Mouse (Mus musculus): ENCODE measurements at regions not wholly inside any gene's neighbourhood (a gene's known extent, or its start where the extent isn't known, plus 50 kb on each side); places are given as distances from the start of the nearest gene placed in this dataset.

DNA sequence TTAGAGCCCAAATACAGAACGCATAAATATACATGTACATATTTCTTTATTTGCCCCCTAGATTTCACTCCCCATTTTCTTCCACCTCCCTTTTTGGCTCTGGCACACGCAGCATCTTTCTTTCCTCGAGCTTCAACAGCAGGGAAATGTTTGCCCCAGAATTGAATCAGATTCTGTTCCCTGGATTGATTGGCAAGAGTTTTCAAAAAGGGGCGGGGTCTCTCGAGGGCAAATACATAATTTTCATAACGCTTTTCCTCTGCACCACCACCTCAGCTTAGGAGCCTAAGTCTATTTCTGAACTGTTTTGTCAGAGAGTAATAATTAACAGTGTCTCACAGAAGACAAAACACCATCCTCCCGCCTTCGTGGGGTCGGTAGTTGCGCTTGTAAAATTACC is 283.9 kb upstream of the Gm765 start:
- DNase-seq (ENCODE audit: extremely low spot score in 1 of 2, low spot score in 1 of 2), result no peak

DNA sequence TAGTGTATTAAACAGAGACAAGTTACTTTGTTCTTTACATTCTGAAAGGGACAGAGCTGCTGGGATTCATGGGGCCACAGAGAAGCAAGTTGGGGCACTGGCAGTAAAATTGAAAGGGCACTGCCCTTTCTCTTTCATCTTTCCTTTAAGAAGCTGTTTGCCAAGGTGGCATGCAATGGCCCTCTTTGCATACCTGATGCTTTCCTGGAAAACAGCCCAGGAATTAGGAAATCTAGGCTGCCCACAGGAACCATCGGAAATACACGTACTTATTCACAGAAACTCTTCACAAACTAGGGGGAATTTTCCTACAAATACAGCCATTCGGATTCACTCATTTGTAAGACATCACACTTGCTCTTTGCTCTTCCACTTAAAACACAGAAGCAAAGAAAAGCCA is 278.3 kb upstream of the Gm765 start:
- DNase-seq (ENCODE audit: extremely low spot score in 1 of 2, low spot score in 1 of 2), result no peak

DNA sequence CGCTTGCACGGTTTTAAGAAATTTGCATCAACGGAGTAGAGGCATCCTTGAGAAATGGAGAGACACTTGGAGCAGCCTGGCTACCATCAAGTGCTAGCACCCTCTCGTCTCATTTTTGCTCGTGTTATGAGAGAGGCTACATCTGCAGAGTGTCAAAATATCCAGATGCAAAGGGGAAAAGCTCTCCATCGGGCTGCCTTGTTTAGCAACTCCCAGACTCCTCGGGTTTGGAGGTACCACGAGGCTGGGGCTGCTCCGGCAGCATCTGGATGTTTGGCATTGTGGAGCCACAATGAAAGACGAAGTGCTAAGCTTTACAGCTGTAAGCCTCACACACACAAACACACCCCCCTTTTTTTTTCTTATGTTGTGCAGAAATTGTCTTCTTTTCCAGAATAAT is 270.5 kb upstream of the Gm765 start:
- DNase-seq (ENCODE audit: extremely low spot score in 1 of 2, low spot score in 1 of 2), result no peak

DNA sequence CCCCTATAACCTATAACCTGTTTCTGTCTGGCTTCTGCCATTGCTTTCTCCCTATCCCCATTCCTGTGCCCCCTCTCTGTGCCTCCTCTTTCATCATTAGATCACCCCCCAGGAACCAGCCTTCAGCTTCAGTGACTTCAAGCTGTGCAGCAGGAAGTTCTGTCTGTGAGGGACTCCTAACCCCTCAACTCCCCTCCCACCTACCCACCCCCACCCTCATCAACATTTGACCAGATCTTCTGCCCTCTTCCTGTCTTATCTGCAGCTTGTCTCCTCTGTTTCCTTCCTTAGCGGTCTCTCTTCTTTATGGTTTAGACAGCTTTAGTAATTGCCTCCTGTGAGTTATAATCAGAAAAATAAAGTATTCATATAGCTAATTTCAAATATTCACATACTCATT is 266.6 kb upstream of the Gm765 start:
- DNase-seq (ENCODE audit: extremely low spot score in 1 of 2, low spot score in 1 of 2), result no peak

DNA sequence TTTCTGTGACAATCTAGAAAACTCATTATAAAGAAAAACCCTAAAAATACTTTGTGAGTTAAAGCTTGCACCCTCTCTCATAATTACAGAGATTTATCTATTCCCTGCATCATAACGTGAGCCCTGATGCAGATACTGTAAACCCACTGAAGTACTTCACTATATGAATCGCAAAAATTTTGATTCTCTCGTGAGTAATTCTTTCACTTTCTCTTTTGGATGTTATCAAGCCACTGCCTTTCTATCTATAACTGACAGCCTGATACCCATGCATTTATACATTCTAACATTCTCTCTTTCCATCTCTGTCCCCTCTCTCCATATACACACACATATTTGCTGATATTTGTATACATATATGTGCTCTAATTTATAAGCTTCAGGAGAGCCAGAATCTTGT is 264.1 kb upstream of the Gm765 start:
- DNase-seq (ENCODE audit: extremely low spot score in 1 of 2, low spot score in 1 of 2), result no peak

DNA sequence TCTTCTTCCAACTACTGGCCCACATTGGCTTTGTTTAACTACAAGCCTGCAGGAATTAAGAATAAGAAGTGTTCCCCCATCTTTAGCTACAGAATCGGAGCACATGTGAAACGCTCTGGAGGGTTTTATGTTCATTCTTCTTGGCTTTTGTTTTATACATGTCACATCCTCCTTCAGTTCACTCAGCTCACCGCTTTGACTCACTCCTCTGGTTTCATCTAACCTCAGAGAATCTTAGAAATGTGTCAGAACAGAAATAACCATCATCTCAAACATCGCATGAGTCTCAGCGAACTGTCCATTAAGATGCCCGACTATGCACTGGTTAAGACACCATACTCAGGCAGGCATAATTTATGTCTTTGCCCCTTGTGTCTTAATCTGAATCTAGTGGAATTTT is 255.1 kb upstream of the Gm765 start:
- no peak for DNase-seq (ENCODE audit: extremely low spot score in 1 of 2, low spot score in 1 of 2)

DNA sequence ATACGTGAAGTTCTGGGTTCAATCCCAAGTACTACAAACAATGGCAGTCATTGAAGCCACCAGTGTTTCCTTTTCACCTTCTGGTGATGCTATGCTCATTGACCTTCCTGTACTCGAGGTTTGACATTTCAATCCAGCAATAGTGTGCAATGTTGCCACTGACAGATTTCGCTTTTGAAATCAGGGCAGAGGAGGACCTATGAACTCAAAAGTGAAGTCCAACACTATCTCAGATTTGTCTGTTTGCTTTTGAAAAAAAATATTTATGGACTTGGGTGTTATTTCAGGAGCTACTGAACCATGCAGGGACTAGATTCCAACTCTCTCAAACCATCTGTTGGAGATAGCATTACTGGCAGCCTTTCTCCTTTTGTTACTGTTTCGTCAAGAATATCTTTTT is 248.4 kb upstream of the Gm765 start:
- DNase-seq (ENCODE audit: extremely low spot score in 1 of 2, low spot score in 1 of 2), result no peak

DNA sequence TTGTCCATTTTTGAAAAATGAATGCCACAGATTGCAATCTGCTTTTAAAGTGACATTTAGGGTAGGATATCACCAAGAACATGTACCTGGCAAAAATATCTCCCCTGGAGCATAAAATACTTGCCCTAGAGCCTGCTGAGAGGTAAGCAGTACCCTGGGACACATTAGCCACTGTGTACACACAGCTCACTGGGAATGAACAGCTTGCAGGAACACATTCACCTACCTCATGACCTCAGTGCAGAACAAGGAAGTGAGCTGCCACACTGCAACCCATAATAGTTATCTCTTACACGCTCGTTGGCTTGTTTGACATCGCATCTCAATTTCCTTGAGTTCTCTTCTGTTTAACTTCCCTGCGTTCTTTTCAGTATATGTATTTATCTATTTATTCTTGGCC is 246.4 kb upstream of the Gm765 start:
- DNase-seq (ENCODE audit: extremely low spot score in 1 of 2, low spot score in 1 of 2), result no peak

DNA sequence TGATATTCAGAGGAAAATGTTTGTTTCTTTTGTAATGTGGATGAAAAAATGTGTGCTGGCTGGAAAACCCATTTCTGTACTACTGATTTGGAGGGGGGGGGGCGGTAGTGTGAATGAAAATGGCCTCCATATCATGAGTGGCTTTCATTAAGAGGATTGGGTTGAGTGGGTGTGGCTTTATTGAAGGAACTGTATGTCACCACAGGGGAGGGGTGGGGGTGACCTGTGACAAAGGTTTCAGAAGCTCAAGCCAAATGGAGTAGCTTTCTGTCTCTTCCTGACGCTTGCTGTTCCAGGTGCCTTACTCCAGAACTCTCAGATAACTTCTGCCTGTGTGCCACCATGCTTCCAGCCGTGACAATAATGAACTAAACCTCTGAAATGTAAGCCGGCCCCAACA is 242.0 kb upstream of the Gm765 start:
- no peak for DNase-seq (ENCODE audit: extremely low spot score in 1 of 2, low spot score in 1 of 2)

DNA sequence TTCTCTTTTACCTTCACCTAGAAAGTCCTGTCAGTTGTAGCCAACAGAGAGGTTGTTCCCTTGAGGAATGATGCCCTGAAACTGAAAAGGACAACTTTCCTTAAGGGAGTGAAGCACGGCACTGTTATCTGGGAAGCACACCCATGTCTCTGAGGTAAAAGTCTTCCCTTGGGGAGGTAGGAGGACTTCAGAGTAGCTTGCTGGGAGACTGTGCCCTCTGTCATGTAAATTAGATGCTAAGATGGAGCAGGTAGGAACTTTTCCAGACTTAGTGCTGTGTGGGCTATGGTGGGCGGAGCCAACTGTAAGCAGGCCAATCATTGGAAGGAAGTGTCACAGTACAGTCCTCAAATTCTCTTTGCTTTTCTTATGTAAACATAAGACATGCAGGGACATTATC is 240.3 kb upstream of the Gm765 start:
- no peak for DNase-seq (ENCODE audit: extremely low spot score in 1 of 2, low spot score in 1 of 2)

DNA sequence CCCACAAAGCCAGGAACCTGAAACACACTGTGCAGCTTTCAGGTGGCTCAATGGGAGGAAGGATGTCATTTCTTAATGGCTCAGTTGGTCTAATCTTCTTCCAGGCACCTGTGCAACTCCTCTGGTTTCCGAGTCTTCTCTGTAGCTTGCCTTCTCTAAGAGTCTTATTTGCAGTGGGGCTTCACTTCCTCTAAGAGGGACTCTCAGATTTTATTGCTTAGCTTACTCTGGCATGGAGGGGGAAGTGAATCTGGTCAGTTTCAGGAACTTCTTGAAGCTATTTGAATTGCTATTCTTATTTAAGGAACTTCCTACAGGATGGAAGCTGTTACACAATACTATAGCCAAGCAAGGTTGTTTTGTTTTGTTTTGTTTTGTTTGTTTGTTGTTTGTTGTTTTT is 232.7 kb upstream of the Gm765 start:
- DNase-seq (ENCODE audit: extremely low spot score in 1 of 2, low spot score in 1 of 2), result no peak

DNA sequence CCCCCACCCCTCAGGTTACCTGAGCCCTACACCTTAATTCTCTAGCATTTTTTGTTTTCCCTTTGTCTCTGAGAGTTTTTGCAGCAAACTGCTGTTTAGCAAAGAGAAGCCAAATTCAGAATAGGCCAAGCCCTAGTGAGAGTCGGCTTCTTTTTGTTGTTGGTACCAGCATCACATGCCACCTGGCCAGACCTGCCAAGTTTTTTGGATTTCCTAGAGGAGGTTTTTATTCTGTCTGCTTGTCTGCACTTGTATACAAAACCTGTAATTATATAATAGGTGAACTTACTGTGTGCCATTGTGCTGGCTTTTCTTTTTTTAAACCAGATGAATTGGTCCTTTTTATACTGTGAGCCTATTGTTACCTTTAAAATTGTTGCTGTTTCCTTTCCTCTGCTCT is 213.1 kb upstream of the Gm765 start:
- DNase-seq (ENCODE audit: extremely low spot score in 1 of 2, low spot score in 1 of 2), result no peak

DNA sequence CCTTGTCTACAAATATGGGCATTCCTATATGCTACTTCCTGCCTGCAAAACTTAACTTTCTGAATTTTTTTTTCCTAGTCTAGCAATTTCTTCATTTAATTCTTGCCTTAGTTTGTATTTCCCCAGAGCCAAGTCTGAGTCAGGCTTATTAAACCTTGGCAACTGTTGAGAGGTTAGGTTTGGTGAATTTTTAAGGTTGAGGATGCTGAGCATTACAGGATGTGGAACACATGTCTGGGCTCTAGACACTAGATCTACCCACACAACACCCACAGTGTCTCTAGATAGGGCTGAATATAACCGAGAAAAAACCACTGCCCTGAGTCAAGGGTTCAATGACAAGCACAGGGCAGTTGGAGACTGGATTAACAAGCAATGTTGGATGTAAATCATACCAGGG is 211.4 kb upstream of the Gm765 start:
- peak in 1 of 2 experiments; percentile 8 for DNase-seq (ENCODE audit: extremely low spot score in 1 of 2, low spot score in 1 of 2)

DNA sequence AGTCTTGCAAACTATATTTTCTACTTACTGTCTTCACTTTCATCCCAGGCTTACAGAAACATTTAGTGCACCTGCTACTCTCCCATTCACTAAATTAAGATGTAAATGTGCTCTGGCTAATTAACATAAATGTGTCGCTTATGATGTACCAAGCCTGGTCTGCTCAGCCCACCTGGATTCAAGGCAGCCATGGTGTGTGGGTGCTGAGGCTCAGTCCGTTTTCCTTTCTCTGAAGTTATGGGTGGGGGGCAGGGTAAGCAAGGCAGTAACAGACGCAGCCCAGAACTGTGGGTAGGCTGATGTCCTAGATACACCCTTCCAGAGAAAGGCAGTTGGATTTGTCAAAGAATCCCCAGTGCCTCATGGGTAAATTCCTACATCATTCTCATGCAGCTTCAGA is 209.2 kb upstream of the Gm765 start:
- peak in 1 of 2 experiments; percentile 16 for DNase-seq (ENCODE audit: extremely low spot score in 1 of 2, low spot score in 1 of 2)

DNA sequence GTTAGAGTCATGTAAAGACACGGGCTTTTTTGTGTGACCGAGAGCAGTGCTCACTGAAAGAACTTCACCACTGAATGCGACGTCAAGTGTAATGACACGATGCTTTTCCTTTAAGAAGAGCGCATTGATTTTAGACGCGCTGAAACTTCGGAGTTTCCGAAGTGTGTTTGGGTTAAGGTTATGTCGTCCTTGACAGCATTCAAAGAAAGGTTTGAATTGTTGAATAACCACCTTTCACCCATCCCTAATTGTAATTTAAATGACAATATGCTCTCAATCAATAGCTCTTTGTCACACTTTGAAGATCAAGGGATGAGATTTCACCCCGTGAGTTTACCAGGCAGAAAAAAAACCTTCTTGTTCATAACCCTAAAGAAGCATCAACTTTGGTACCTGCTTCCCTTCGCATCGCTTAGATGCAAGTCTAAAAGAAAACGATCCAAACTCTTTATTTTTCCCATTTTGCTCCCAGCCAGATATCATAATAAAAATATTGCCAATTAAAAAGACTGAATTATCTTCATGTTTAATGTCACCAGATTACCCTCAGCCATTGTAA is 184.4 kb upstream of the Gm765 start:
- DNase-seq (ENCODE audit: extremely low spot score in 1 of 2, low spot score in 1 of 2), result no peak

DNA sequence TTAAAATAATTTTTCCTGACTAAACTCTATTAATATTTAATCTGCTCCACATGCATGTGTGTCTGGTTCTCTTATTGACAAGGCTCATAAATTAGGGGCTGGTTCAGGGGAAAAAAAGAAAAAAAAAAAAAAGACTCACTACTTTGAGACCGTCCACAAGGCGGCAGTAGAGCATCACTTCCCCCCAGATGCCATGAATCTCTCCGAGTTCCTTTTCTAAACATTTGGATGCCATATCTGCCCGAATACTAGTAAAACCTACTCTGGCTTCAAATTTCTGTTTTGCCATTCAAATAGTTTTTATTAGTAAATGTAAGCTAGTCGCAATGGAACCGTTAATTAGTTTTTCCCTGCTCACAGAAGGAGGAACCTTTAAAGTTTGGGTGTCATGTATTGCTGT is 182.7 kb upstream of the Gm765 start:
- peak in 1 of 2 experiments; percentile 76 for DNase-seq (ENCODE audit: extremely low spot score in 1 of 2, low spot score in 1 of 2)

DNA sequence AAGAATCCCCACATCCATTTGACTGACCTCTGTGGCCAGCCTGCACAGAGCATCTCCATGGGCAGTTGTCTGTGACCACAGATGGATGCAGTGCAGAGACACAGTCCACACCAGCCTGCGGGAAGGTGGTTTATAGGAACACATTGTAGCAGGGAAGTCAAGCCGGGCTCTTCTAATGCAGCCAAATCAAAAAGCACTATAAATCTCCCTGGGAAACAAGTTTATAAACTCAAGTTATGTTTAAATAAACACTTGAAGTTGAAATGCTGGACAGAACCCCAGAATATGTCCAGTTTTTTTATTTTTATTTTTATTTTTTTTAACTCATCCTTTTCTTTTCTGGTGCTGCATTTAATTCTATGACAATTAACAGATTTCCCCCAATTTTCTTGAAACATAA is 182.1 kb upstream of the Gm765 start:
- DNase-seq (ENCODE audit: extremely low spot score in 1 of 2, low spot score in 1 of 2), result no peak

DNA sequence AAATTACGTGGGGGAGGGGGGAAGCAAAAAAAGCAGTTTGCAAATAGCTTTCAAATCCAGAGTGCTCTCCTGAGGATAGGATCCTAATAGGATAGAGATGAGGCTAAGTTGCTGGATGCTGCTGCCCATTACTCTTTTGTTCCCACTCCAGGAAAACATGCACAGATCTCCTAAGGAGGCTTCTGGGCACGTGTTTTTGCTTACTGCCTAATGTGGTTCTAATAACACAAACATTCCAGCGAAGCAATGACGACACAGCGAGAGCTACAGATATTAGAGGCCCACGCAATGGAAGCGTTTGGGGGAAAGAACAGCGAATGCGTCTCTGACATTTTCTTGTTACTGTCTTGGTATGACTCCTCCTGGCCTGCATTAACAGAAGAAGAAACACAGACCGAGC is 179.0 kb upstream of the Gm765 start:
- no peak for DNase-seq (ENCODE audit: extremely low spot score in 1 of 2, low spot score in 1 of 2)

DNA sequence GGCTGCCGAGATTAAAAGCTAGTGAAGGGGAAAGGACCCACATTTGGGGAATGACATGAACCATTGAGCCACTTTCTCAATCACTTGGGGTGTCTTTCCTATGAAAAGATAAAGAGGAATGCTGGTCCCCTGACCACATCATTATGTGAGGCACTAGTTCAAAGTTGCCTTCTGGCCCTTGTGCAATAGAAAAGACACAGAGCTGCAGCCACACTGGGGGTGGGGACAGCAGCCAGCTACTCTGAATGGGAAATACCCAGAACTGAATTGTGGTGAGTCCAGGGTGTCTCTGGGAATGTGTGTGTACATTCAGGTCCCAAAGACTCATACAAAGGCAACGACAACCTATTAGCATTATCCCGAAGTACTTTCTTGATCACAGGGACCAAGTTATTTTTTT is 172.3 kb upstream of the Gm765 start:
- DNase-seq (ENCODE audit: extremely low spot score in 1 of 2, low spot score in 1 of 2), result no peak

DNA sequence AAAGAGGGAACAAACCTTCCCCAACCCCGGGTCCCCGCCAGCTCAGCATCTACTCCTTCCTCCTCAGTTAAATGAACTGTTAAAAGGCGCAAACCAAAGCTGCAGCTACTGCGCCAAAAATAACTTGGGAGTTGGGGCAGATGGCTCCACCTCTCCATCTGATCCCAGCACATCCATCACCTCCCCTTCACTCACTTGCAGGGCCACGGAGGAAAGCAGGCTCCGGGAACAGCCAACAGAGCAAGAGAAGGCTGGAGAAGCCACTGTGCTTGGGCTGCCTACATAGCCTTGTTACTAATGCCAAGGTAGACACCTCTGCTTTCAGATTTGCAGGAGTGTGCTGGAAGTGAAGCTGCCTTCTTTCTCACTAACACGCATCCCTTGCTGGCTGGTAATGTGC is 171.8 kb upstream of the Gm765 start:
- DNase-seq (ENCODE audit: extremely low spot score in 1 of 2, low spot score in 1 of 2), result peak; percentile 41 to 58

DNA sequence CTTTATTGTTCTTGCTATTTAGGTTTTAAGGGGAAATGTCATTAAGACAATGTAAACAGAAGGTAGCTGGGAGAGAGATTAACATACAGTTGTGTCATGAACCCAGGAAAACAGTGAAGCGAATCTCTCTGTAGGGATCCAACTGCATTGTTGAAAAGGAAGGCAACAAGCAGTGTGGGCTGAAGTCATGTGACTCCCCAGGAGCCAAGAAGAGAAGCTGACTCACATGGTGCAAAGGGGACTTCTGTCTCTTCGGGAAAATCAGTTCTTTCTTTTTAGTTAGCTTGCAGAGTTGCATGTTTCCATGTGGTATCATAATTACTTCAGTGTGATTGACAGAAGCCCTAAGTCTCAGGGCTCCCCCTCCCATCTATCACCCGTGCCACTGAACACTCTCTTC is 170.7 kb upstream of the Gm765 start:
- peak in 1 of 2 experiments; percentile 27 for DNase-seq (ENCODE audit: extremely low spot score in 1 of 2, low spot score in 1 of 2)

DNA sequence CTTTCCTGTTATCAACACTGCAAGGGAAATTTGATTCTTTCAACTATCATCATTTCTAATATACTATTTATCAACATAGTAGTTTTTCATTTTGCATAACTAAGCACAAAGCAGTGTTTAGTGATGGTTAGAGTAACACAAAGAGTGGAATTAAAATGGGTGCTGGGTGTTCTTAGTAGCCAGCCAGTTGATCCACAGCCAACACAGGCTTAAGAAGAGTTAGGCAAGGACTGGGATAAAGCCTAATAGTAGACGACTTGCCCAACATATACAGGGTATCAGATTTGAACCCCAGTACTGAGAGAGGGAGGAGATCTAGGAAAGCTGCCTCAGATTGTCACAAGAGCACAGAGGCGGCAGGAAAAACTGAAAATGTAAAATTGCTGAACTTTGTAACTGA is 160.2 kb upstream of the Gm765 start:
- DNase-seq (ENCODE audit: extremely low spot score in 1 of 2, low spot score in 1 of 2), result no peak

DNA sequence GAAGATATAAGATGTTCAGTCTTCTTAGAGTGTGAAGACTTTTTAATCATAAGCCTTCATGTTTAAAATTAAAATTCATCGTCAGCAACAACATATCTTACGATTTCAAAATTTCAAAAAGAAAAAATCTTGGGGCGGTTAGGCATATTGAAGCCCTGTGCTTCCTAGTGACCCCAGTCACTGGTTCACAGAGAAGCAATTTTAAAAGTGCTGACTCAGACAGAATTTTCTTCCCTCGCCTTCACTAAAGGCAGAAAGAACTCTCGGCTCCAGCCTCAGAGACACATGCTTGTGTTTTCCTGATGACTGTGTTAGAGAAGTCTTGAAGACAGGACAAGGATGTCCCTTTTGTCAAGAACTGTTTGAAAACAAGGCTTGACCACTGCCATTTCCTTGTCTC is 157.2 kb upstream of the Gm765 start:
- no peak for DNase-seq (ENCODE audit: extremely low spot score in 1 of 2, low spot score in 1 of 2)

DNA sequence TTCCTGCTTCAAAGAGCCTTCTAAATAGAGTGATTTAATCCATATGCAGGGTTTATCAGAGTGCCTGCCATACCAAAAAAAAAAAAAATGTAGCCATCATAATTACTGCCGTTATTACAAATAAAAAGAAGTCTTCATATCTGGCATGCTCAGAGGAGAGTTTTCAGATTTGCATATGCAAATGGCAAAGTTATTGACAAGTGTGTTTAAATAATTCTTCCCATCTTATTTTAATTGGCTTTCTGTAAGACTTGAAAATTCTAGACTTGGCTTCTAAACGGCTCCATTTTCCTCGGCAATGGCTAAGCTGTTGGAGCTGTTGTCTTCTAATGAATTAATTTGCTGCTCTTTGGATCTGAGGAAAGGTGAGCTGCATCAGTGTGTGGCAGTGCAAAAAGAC is 144.1 kb upstream of the Gm765 start:
- no peak for DNase-seq (ENCODE audit: extremely low spot score in 1 of 2, low spot score in 1 of 2)

All from frontal cortex, adult 2 months (tissue).